Mouse (Mus musculus) cerebellum, adult (tissue): ENCODE data around the gene Sprn.
A peak's percentile ranks its signal among the peaks of the same experiment; 100 is the strongest.
"Not testable (repeated sequence)": the region's sequence is repeated elsewhere in the genome, so short reads cannot be mapped to it uniquely, and the experiment has no call there.

Source experiments
- ATAC-seq: cut with Nextera tagmentation; 2 replicates; pipeline ENCODE4 v1.9.2; 2017; ENCODE audit warnings: mild to moderate bottlenecking, moderate library complexity, mixed read lengths; ENCODE audit not compliant: insufficient number of reproducible peaks, low FRiP score, low TSS enrichment

The Sprn gene

DNA sequence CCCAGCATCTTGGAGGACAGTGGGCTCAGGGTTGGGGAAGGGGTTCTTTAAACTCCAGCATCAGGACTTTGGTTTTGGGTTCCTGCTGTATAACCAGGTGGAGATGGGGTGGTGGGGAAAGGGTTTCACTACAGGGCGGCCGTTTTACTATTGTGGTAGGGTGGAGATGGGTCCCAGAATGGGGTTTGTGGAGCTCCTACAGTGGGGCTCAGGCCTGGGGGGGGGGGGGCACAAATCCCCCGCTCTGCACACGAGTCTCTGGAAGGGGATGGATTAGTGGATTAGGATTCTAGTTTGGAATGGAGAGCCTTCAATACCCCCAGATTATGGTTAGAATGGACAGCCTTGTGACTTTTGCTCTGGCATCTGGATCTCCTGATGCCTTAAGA, 854 bp downstream of the Sprn start:
- ATAC-seq, result no peak; the same call in 1 of the 2 replicates

DNA sequence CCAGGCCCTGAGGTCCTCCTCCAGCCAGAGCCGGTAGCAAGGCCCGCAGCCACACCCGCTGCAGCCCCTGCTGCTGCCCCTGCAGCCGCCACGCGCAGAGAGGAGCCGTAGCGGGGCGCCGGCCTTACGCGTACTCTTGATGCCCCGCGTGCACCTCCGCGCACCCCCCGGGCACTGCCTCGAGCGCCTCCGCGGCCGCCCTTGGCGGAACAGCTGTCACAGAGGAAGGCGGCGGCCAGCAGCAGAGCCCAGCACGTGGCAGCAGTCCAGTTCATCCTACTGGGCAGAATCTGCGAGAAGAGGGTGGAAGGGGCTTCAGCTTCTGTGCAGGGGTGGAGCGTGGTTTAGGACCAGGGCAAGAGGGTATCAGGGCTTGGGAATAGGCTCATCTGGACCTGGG, 1.3 kb downstream of the Sprn start:
- ATAC-seq, result 0 out of 2 replicates have a peak, but pooled peaks have one; percentile 23

DNA sequence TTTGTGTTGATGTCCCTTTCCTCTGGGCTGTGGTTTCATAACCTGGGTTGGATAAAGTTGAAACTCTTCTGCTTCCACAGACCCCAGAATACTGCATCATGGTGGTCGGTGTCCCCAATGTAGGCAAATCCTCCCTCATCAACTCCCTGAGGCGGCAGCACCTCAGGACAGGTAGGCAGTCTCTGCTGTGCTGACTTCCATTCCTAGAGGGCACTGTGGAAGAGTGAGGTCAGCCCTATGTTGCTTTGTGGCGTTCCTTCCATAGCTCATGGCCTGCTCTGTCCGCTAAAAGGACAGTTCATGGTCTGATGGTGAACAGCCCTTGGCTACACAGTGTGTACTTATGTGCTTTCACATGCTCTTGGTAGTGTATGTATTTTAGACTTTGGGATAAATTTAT, 10.1 kb downstream of the Sprn start:
- no peak for ATAC-seq

- ATAC-seq, result no peak
These were observed 13.3 kb downstream of the Sprn start for GRCm38 (mm10) chr7:140141350-140141749.

- ATAC-seq, result no peak
These were observed 16.7 kb downstream of the Sprn start for GRCm38 (mm10) chr7:140138021-140138310.

DNA sequence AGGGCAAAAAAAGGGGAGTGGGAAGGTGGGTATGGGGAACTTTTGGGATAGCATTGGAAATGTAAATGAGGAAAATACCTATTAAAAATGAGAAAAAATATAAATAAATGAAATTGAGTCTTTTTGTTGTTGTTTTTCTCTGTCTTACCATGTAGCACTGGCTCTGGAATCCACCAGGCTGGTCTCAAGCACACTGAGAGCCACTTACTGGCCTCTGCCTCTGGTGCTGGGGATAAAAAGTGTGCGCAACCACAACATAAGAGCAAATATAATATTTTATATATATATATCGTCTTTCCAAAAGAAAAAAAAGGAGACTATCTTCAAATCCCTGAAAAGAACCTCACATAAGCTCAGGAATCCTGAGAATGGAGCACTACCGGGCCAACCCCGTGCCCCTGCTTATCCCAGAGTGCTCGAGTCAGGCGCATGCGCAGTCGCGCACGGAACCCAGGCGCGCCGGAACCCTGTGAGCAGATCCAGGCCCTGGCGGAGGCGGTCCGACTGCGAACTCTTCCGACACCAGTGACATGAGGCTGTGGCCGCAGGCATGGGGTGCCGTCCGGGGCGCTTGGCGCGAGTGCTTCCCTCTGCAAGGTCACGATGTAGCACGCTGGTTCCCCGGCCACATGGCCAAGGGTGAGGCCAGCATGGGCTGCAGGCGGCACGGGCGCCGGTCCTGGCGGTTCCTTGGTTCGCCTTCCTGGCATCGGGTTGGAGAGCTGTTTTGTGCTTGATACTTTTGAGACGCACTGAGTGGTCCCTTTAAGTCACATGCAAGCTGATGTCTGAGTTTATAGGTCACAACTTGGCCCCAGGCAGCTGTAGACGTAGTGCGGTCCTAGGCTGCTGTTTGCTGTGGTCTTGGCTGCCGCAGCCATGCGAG, 17.3 kb downstream of the Sprn start, which contains the start of gene Mtg1:
Gene Mtg1 (plus strand): TSS at position 430 of the 886 bp plus-strand sequence.
- ATAC-seq, result peak; percentile 95

- ATAC-seq, result no peak
These were observed 19.4 kb downstream of the Sprn start for GRCm38 (mm10) chr7:140135106-140135770.

- ATAC-seq, result not testable (repeated sequence)
These were observed 20.6 kb downstream of the Sprn start for GRCm38 (mm10) chr7:140134033-140134432.

DNA sequence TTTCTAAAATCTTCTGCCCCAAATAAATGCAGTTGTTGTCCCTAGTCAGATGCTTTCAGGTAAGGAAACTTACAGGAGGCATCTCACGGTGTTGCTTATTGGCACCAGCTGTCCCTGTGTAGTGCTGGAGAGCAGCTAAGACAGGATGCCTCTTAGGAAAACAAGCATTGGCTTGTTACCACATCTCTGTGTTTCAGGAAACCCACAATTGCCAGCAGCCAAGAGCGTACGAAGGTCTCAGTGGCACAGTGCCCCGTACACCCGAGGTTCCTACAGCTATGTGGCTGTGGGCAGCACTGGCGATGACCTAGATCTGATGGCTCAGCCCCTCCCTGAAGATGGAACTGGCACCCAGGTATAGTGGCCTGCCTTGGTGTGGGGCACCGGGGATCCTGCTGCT, 22.5 kb downstream of the Sprn start:
- not testable (repeated sequence) for ATAC-seq

GRCm38 (mm10) chr7:140127911-140128310, 26.8 kb downstream of the Sprn start:
- no peak for ATAC-seq

DNA sequence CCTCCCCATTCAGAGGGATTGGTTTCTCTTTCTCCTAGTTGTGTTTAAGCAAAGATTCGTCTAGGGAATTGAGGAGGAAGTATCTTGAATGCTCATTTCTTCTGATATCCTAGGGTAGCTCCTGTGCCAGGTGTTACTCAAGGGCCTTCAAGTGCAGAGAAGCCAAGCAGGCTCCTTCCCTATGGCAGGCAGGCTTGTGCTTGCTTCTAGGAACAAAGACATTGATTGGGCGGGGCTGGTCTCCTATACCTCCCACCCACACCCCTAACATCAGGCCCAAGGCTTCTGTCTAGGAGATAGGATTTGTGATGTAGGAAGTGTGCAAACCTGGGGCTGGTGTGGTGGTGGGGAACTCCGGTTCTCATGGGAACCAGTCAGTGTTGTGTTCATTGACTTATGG, 27.7 kb downstream of the Sprn start:
- ATAC-seq, result no peak

GRCm38 (mm10) chr7:140126022-140126350, 28.7 kb downstream of the Sprn start:
- no peak for ATAC-seq

- peak; percentile 94 for ATAC-seq
These were observed 29.2 kb downstream of the Sprn start for GRCm38 (mm10) chr7:140125278-140126021.

DNA sequence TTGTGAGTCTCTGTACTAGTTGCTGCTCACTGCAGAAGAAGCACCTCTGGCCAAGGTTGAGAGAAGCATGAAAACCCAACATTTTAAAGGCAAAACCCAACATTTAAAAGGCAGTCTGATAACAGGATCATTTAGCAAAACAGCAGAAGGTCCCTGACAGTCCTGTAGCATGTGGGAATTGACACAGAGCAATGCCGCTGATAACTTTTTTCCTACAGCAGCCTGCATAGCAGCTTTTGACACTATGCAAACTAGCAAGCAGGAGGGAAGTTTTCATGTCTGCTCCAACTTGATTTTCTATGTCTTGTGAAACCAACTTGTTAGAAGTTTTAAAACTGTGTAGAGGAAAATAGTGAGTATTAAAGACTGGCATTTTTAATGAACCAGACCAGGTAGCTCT, 30.3 kb downstream of the Sprn start:
- no peak for ATAC-seq

- no peak for ATAC-seq
These were observed 31.9 kb downstream of the Sprn start for GRCm38 (mm10) chr7:140122765-140123164.

GRCm38 (mm10) chr7:140121338-140121910, 33.3 kb downstream of the Sprn start:
- ATAC-seq, result no peak

DNA sequence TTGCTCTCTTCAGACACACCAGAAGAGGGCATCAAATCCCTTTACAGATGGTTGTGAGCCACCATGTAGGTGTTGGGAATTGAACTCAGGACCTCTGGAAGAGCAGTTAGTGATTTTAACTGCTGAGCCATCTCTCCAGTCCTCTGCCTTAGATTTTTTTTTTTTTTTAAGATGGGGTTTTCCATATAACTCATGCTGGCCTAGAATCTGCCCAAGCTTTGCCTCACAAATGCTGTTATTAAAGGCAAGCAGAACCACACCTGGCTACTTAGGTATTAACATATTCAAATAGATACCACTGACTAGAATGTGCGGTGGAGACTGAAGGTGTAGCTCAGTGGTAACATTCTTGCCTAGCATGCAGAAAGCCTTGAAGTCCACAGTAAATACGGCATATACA, 34.2 kb downstream of the Sprn start:
- no peak for ATAC-seq

- ATAC-seq, result peak; percentile 98
These were observed 38.2 kb downstream of the Sprn start, which contains the start of gene Echs1 for GRCm38 (mm10) chr7:140116329-140117054. Echs1 (minus strand) TSS chr7:140116476.

DNA sequence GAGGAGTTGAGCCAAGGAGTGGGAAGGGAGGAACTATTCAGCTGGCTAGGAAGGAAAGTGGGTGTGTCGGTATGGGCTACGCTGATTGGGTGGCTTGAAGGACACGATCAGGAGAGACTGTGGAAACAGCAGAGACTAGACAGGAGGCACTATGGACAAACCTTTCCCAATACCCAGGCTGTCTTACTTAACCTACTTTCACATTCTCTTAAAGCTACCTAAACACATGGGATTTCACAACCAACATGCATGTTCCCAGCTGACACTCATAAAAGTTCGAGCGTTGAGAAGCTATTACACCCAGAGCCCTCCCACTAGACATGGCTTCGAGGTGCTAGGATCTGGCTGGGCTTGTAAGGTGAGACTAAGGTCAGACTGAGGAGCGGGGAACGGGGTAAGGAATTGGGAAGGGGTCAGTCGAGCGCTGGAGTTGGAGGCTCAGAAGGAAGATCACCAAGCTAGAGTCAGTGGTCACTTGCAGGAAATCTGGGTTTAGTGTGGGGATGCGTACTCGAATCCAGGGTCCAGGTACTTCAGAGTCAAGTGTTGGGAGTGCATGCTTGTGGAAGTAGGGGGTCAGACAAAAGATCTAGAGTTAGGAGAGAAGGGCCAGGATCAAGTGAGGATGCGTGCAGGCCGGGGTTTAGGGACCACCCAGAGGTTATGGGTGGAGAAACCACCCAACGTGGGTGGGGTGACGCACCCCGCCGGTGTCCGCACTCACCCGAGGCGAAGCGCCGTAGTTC, 38.9 kb downstream of the Sprn start, which contains the start of gene Paox:
Gene Paox (plus strand): TSS at position 217 of the 746 bp plus-strand sequence.
- peak; percentile 57 for ATAC-seq
